Mouse (Mus musculus) liver, adult 2 months (tissue): ENCODE data around the gene Krt24.

Source experiments
- CTCF ChIP-seq: fragments of 200-500 bp; IDR thresholded peaks from 2 replicates; pipeline ENCODE4 v1.5.1; 2011; ENCODE audit warnings: low read depth, low read length, control low read depth
- POLR2A ChIP-seq: fragments of 200-500 bp; IDR thresholded peaks from 2 replicates; pipeline ENCODE4 v1.6.1; 2011; ENCODE audit warnings: low read length, control low read depth; ENCODE audit not compliant: insufficient read depth; ENCODE audit errors: extremely low read depth

- TF ChIP-seq CTCF (no peak), POLR2A (no peak)
These were observed 44.6 kb upstream of the Krt24 start for GRCm38 (mm10) chr11:99329655-99330054.
